ENCODE assay signal across 8 mouse cellular contexts in genomic region chr12:52500915-52501833, GRCm38 (mm10). TPM values are rescaled to one million over a fixed set of nuclear protein-coding genes. Genes with fewer than 3 reads are reported as not detected.
DNase-seq lines count a peak whose midpoint lies in the region; ATAC-seq lines count a peak whose summit lies in the region.

No protein-coding gene starts in this region.

- H3K9me3 ChIP-seq in heart, embryonic 11.5 days (replicated peaks; ENCODE audit: control insufficient read depth, low read length), result no peaks in the 10 kb centered on the region
- no peaks in the 10 kb centered on the region for H3K9me3 ChIP-seq in forebrain, embryonic 13.5 days (replicated peaks)

- no peak overlapping the region for H3K27ac ChIP-seq in heart, embryonic 11.5 days (ENCODE audit: low read depth, low read length)
- H3K27ac ChIP-seq in forebrain, embryonic 13.5 days, result no peak overlapping the region

- WGBS in heart, embryonic 11.5 days (ENCODE audit: insufficient replicate concordance), result 63% methylated on average over 8 of the region's 8 CpGs
- WGBS in forebrain, embryonic 13.5 days, result 75% methylated on average over 8 of the region's 8 CpGs

- H3K9ac ChIP-seq in heart, embryonic 11.5 days (ENCODE audit: low read depth, low read length), result no peak overlapping the region
- no peak overlapping the region for H3K9ac ChIP-seq in forebrain, embryonic 13.5 days

- no peak overlapping the region for H3K4me2 ChIP-seq in heart, embryonic 11.5 days
- H3K4me2 ChIP-seq in forebrain, embryonic 13.5 days, result no peak overlapping the region

- H3K4me3 ChIP-seq in heart, embryonic 11.5 days (ENCODE audit: low read depth, low read length), result no peak overlapping the region
- H3K4me3 ChIP-seq in forebrain, embryonic 13.5 days, result no peak overlapping the region

- H3K27me3 ChIP-seq in heart, embryonic 11.5 days (ENCODE audit: control insufficient read depth, insufficient read depth, low read length), result no peaks in the 10 kb centered on the region
- H3K27me3 ChIP-seq in forebrain, embryonic 13.5 days, result no peaks in the 10 kb centered on the region

- peak; percentile 34 to 55 for DNase-seq in heart, adult 18-20 months
- peak; percentile 76 for DNase-seq in 416B (ENCODE audit: low read depth)
- peak; percentile 66 for DNase-seq in T-cell, adult 2 months (ENCODE audit: low spot score)
- DNase-seq in kidney, postnatal 36 days, result peak; percentile 50 to 68
- no peak for DNase-seq in ovary, adult 18-20 months (ENCODE audit: low spot score)
- DNase-seq in left cerebral cortex, adult 18-20 months (ENCODE audit: low spot score in 2 of 2), result no peak

- no peaks in the 10 kb centered on the region for H3K36me3 ChIP-seq in heart, embryonic 11.5 days (ENCODE audit: control insufficient read depth, insufficient read depth, low read length)
- H3K36me3 ChIP-seq in forebrain, embryonic 13.5 days (ENCODE audit: poor library complexity, severe bottlenecking), result no peaks in the 10 kb centered on the region

- ATAC-seq in heart, embryonic 11.5 days (replicated peaks; ENCODE audit: insufficient number of reproducible peaks, low FRiP score, low TSS enrichment), result no peak
- no peak for ATAC-seq in forebrain, embryonic 13.5 days

- no peaks in the 10 kb centered on the region; the same call in 1 of the 2 replicates for H3K4me1 ChIP-seq in heart, embryonic 11.5 days (ENCODE audit: control insufficient read depth, insufficient read depth, low read length)
- peaks cover 21% of the 10 kb centered on the region for H3K4me1 ChIP-seq in forebrain, embryonic 13.5 days

RNA-seq across cellular contexts. Expression of gene Arhgap5, which starts 2.6 kb away (rescaled TPM):
- total RNA-seq in heart, adult 18-20 months (2021), result 10 to 100 TPM; 71.7 to 77.4 TPM
- polyA plus RNA-seq in heart, embryonic 11.5 days (2014; fragmentation: Nextera tagmentation; extraction: Ambion mirVana), result 42.1 and 42.3 TPM in 2 replicates
- total RNA-seq in left cerebral cortex, adult 18-20 months (2021), result 100 to 1,000 TPM; 140 to 149 TPM
- 45.9 and 46.7 TPM in 2 replicates for polyA plus RNA-seq in forebrain, embryonic 13.5 days (2015; fragmentation: Nextera tagmentation; extraction: Ambion mirVana)

Comparison
In these comparisons a context has a peak if more than half of its experiments do, and no peak if none do; other contexts are left out.
1. DNase-seq: peak in heart, adult 18-20 months (2 of 2), 416B (single experiment), T-cell, adult 2 months (single experiment) and kidney, postnatal 36 days (2 of 2); none in ovary, adult 18-20 months (single experiment) and left cerebral cortex, adult 18-20 months (0 of 2).